Mouse (Mus musculus): ENCODE results near the gene Acaa1a. TPM values are rescaled to one million over a fixed set of nuclear protein-coding genes. Genes with fewer than 3 reads are reported as not detected.

The Acaa1a gene
- polyA plus RNA-seq (2015; fragmentation: Nextera tagmentation; extraction: Ambion mirVana), result 91.0 and 92.1 TPM in 2 replicates

DNA sequence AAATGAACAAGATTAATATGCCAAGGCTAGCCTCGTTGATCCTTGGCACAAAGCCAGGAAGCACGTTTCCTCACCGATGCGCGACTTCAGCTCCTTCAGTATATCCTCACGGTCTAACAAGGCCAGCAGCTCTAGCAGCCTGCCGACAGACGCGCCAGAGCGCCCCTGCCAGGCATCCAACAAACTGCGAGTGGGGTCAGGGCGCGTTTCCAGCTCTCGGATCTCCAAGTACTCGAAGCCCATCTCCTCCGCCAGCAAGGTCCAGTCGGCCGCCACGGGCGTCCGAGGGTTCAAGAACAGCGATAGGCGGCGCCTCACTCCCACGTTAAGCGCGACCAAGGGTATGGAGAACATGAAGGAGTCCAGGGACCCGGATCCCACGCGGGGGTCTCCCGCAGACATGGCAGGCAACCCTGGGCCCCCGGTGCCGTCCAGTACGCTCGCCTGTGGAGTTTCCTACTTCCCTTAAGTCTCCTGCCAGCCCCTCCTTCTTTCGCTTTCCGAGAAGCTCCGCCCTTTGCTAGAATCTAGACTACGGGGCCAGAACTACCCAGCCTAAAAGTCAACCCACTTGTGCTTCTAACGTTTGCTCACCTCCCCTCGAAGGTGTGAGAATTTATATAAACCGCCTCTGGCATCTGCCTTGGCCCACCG lies at the start of gene Acaa1a:
TSS of gene Acaa1a (plus strand) at position 119 of the 654 bp plus-strand sequence.

DNA sequence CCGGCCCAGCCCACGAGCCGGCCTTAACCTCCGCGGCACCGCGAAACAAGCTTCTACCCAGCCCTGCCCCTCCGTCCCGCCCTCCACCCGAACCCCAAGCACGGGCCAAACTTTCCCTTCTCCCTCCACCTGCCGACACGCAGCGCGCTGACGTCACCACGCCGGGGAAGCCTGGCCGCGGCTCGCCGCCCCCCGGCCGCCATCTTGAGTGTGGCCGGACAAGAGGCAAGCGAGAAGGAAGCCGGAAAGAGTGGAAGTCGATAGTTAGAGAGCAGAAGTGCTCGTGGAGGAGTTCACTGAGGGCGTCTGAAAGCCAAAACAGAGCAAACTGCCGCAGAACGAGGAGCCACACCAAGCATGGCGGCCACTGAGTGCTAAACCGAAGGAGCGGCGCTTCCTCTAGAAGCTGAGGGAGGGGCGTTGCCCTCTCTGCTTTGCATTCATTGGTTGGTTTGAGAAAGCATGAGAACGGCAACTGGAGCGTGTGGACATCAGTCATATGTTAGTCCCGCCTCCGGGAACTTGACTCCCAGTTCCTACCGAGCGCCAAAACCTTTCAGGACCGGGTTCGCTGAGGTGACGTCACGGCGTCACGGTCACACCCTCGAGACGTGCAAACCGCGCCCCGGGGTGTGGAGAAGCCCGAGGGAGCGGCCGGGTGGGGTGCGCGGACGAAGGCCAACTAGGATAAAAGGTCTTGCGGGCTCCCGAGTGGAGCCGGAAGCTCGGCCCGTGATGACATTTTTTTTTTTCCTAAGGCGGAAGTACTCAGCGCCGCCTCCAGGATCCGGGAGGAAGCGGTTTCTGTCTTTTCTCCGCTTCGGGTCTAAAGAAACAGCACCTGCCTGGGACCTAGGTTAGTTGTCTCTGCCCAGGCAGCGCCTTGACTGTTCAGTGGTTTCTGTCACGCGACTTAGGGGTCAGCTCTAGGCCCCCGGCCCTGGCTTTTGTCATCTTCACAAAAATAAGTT lies 16.9 kb upstream of the Acaa1a start, which contains the start of gene Oxsr1:
TSS of gene Oxsr1 (minus strand) at position 139 of the 971 bp plus-strand sequence.

DNA sequence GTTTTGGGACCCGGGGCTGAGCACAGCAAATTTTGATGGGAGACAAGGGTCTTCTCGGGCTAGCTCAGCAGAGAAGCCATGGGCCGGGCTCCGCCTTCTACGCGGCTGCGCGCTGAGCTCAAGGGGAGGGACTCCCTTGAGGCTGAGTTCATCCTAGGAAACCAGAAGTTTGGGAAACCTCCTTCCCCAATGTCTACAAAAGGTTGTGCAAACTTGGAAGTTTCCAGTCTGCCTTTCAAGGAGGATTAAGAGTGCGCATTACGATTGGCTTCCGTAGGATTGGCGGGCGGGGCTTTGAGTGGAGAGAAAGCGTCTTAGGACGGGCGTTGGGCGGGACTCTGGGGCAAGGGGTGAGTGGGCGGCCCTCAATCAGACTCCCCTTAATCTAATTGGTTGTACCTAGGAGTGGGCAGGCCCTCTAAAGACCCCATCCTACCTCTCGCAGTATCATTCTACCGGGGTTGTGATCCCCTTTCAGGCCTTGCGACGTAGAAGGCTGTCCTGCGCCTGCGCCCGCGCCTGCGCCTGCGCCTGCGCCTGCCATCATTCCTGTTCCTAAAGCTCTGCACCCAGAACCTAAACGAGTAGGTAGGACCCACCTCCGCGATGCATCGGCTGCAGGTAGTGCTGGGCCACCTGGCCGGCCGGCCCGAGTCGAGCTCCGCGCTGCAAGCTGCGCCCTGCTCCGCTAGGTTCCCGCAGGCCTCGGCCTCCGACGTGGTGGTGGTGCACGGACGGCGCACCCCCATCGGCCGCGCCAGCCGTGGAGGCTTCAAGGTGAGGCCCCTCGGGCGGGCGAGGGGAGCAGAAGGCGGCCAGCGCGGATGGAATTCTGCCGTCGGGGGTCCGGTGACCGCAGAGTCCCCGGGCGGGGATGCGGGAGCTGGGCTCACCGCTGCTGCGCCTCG lies 1.7 kb downstream of the Acaa1a start, which contains the start of gene Myd88:
TSS of gene Myd88 (minus strand) at position 503 of the 908 bp plus-strand sequence.

DNA sequence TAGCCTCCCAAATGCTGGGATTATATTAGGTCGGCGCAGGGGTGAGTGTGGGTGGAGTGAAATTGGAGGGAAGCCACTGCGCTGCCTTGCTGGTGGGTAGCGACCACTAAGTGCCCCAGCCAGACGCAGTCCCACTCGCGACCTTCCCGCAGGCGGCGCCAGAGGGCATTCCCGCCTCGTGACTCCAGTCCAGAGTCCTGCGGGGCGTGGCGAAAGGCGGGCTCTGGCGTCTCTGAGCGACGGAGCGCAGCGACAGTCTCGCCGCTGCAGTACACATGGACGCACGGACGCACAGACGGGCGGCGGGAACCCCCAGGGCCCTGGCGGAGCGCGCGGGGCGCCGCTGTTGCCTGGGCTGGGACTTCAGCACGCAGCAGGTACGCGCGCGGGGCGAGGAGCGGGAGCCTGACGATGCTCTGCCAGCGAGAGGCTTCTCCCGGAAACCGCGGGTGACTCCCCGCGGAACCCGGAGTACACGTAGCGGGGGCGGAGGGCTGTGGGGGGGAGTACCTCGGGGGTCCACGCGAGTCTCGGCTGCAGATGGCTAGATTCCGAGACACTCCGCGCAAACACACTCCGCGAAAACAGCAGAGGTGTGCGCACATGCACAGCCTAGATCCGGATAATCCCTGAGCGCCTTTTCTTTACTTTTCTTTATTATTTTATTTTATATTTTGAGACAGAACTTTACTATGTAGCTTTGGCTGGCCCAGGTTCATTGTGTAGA lies 18.0 kb downstream of the Acaa1a start, which contains the start of gene Xylb:
TSS of gene Xylb (plus strand) at position 51 of the 727 bp plus-strand sequence.

DNA sequence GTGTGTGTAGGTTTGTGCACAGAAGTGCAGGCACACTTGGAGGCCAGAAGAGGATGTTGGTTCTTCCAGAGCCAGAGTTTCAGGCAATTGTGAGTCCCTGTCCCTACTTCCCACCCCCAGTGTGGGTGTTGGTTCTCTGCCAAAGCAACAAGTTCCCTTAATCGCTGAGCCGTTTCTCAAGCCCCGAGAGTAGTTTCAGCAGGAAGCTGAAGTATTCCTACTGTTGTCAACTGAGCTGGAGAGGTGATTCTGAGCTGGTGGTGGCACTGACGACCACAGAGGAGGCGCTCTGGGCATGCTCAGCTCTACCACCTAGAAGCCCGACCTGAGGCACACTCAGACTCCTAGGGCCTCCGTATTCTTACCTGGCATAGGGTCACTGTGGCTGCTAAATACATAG lies 25.8 kb downstream of the Acaa1a start, which contains the start of gene Slc22a14:
TSS of gene Slc22a14 (minus strand) at position 270 of the 400 bp plus-strand sequence.

Other genes with a start within 250 kb of the Acaa1a start
- 67.1 and 75.6 TPM in 2 replicates for gene Plcd1, start 246.2 kb upstream of the Acaa1a start, polyA plus RNA-seq (2015; fragmentation: Nextera tagmentation; extraction: Ambion mirVana)
- gene Dlec1, start 237.2 kb upstream of the Acaa1a start, polyA plus RNA-seq (2015; fragmentation: Nextera tagmentation; extraction: Ambion mirVana), result 0.42 and 0.63 TPM in 2 replicates
- gene Acaa1b, start 182.6 kb upstream of the Acaa1a start, polyA plus RNA-seq (2015; fragmentation: Nextera tagmentation; extraction: Ambion mirVana), result 3.0 and 5.7 TPM in 2 replicates
- not detected in 2 replicates for gene Gm47289, start 180.5 kb upstream of the Acaa1a start, polyA plus RNA-seq (2015; fragmentation: Nextera tagmentation; extraction: Ambion mirVana)
- not detected in 2 replicates for gene Slc22a13, start 130.6 kb upstream of the Acaa1a start, polyA plus RNA-seq (2015; fragmentation: Nextera tagmentation; extraction: Ambion mirVana)
- 9.5 and 11.2 TPM in 2 replicates for gene Oxsr1, start 17.2 kb upstream of the Acaa1a start, polyA plus RNA-seq (2015; fragmentation: Nextera tagmentation; extraction: Ambion mirVana)
- 27.0 and 30.2 TPM in 2 replicates for gene Myd88, start 1.7 kb downstream of the Acaa1a start, polyA plus RNA-seq (2015; fragmentation: Nextera tagmentation; extraction: Ambion mirVana)
- gene Xylb, start 17.7 kb downstream of the Acaa1a start, polyA plus RNA-seq (2015; fragmentation: Nextera tagmentation; extraction: Ambion mirVana), result 0.99 and 1.2 TPM in 2 replicates
- gene Slc22a14, start 25.9 kb downstream of the Acaa1a start, polyA plus RNA-seq (2015; fragmentation: Nextera tagmentation; extraction: Ambion mirVana), result 0.16 and 0.21 TPM in 2 replicates
- gene Acvr2b, start 62.4 kb downstream of the Acaa1a start, polyA plus RNA-seq (2015; fragmentation: Nextera tagmentation; extraction: Ambion mirVana), result 5.2 and 5.9 TPM in 2 replicates
- 6.5 and 7.3 TPM in 2 replicates for gene Exog, start 105.3 kb downstream of the Acaa1a start, polyA plus RNA-seq (2015; fragmentation: Nextera tagmentation; extraction: Ambion mirVana)
- gene Scn5a, start 239.3 kb downstream of the Acaa1a start, polyA plus RNA-seq (2015; fragmentation: Nextera tagmentation; extraction: Ambion mirVana), result 0.10 and 0.16 TPM in 2 replicates